Mouse (Mus musculus): ENCODE measurements around the gene Tmprss11f. TPM values are rescaled to one million over a fixed set of nuclear protein-coding genes. Genes with fewer than 3 reads are reported as not detected.

Tmprss11f gene
- polyA plus RNA-seq, 1 experiment: not detected

- DNase-seq: no peak
These were observed 120.7 kb downstream of the Tmprss11f start for GRCm38 (mm10) chr5:86511538-86511937.

GRCm38 (mm10) chr5:86493453-86493852, 138.8 kb downstream of the Tmprss11f start:
- no peaks in the 10 kb centered on the region for H3K4me1 ChIP-seq (replicated peaks; ENCODE audit: control insufficient read depth, insufficient read depth, low read length)
- no peak overlapping the region for H3K27ac ChIP-seq (ENCODE audit: control insufficient read depth, insufficient read depth, low read length)
- no peaks in the 10 kb centered on the region for H3K27me3 ChIP-seq (ENCODE audit: control insufficient read depth, insufficient read depth, low read length)
- H3K36me3 ChIP-seq (ENCODE audit: control insufficient read depth, insufficient read depth, low read length): no peaks in the 10 kb centered on the region
- DNase-seq: no peak
- 74% methylated on average over 1 of the region's 1 CpGs for WGBS
- no peak overlapping the region for H3K4me3 ChIP-seq (ENCODE audit: control insufficient read depth, insufficient read depth, low read length)
- no peak for TF ChIP-seq CTCF (IDR thresholded peaks at IDR 0.05; ENCODE audit: borderline replicate concordance, control insufficient read depth, extremely low read depth, insufficient read depth, low read length, poor library complexity)
- no peak for TF ChIP-seq POLR2A (IDR thresholded peaks at IDR 0.05; ENCODE audit: control insufficient read depth, extremely low read depth, insufficient read depth, low read length, poor library complexity)

More at GRCm38 (mm10) chr5:86511538-86511937, 120.7 kb downstream of the Tmprss11f start:
- Histone ChIP-seq H3K4me1 (replicated peaks; ENCODE audit: control insufficient read depth, insufficient read depth, low read length) (no peaks in the 10 kb centered on the region), H3K27me3 (ENCODE audit: control insufficient read depth, insufficient read depth, low read length) (no peaks in the 10 kb centered on the region), H3K27ac (ENCODE audit: control insufficient read depth, insufficient read depth, low read length) (no peak overlapping the region), H3K4me3 (ENCODE audit: control insufficient read depth, insufficient read depth, low read length) (no peak overlapping the region), H3K36me3 (ENCODE audit: control insufficient read depth, insufficient read depth, low read length) (no peaks in the 10 kb centered on the region)
- 87% methylated on average over 5 of the region's 5 CpGs for WGBS
- TF ChIP-seq CTCF (IDR thresholded peaks at IDR 0.05; ENCODE audit: borderline replicate concordance, control insufficient read depth, extremely low read depth, insufficient read depth, low read length, poor library complexity) (no peak), POLR2A (IDR thresholded peaks at IDR 0.05; ENCODE audit: control insufficient read depth, extremely low read depth, insufficient read depth, low read length, poor library complexity) (no peak)

- Histone ChIP-seq H3K4me1 (replicated peaks; ENCODE audit: control insufficient read depth, insufficient read depth, low read length) (no peaks in the 10 kb centered on the region), H3K4me3 (ENCODE audit: control insufficient read depth, insufficient read depth, low read length) (no peak overlapping the region), H3K27me3 (ENCODE audit: control insufficient read depth, insufficient read depth, low read length) (no peaks in the 10 kb centered on the region), H3K36me3 (ENCODE audit: control insufficient read depth, insufficient read depth, low read length) (no peaks in the 10 kb centered on the region), H3K27ac (ENCODE audit: control insufficient read depth, insufficient read depth, low read length) (no peak overlapping the region)
- DNase-seq: no peak
- no peak for TF ChIP-seq POLR2A (IDR thresholded peaks at IDR 0.05; ENCODE audit: control insufficient read depth, extremely low read depth, insufficient read depth, low read length, poor library complexity)
- no peak for TF ChIP-seq CTCF (IDR thresholded peaks at IDR 0.05; ENCODE audit: borderline replicate concordance, control insufficient read depth, extremely low read depth, insufficient read depth, low read length, poor library complexity)
- WGBS: 75% methylated on average over 2 of the region's 2 CpGs
These were observed 149.7 kb downstream of the Tmprss11f start for GRCm38 (mm10) chr5:86482562-86482961.

GRCm38 (mm10) chr5:86482031-86482430, 150.2 kb downstream of the Tmprss11f start:
- H3K36me3 ChIP-seq (ENCODE audit: control insufficient read depth, insufficient read depth, low read length): no peaks in the 10 kb centered on the region
- no peak overlapping the region for H3K4me3 ChIP-seq (ENCODE audit: control insufficient read depth, insufficient read depth, low read length)
- no peak for DNase-seq
- no peak for TF ChIP-seq POLR2A (IDR thresholded peaks at IDR 0.05; ENCODE audit: control insufficient read depth, extremely low read depth, insufficient read depth, low read length, poor library complexity)
- TF ChIP-seq CTCF (IDR thresholded peaks at IDR 0.05; ENCODE audit: borderline replicate concordance, control insufficient read depth, extremely low read depth, insufficient read depth, low read length, poor library complexity): no peak
- H3K27ac ChIP-seq (ENCODE audit: control insufficient read depth, insufficient read depth, low read length): no peak overlapping the region
- WGBS: 100% methylated on average over 1 of the region's 1 CpGs
- H3K27me3 ChIP-seq (ENCODE audit: control insufficient read depth, insufficient read depth, low read length): no peaks in the 10 kb centered on the region
- H3K4me1 ChIP-seq (replicated peaks; ENCODE audit: control insufficient read depth, insufficient read depth, low read length): no peaks in the 10 kb centered on the region

DNA sequence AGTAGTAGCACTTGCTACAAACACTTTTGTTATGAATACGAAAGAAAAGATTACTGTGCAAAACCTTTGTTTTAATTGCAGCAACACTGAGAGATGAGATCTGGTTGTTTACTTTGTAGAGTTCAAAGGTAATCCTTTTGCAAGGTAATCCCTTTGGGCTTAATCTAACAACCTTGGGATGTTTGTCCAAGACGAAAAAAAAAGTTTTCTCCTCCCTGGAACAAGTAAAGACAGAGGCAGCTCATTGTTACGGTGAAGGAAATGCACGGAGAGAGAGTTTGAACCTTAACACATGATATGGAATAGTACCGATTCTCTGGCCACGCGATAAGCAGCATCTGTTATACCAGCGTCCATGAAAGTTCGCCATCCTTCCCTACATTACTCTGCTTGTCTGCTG, 158.4 kb downstream of the Tmprss11f start:
- Histone ChIP-seq H3K27ac (ENCODE audit: control insufficient read depth, insufficient read depth, low read length) (no peak overlapping the region), H3K27me3 (ENCODE audit: control insufficient read depth, insufficient read depth, low read length) (no peaks in the 10 kb centered on the region), H3K36me3 (ENCODE audit: control insufficient read depth, insufficient read depth, low read length) (no peaks in the 10 kb centered on the region), H3K4me3 (ENCODE audit: control insufficient read depth, insufficient read depth, low read length) (no peak overlapping the region), H3K4me1 (replicated peaks; ENCODE audit: control insufficient read depth, insufficient read depth, low read length) (no peaks in the 10 kb centered on the region)
- no peak for DNase-seq
- WGBS: 93% methylated on average over 9 of the region's 9 CpGs
- TF ChIP-seq CTCF (IDR thresholded peaks at IDR 0.05; ENCODE audit: borderline replicate concordance, control insufficient read depth, extremely low read depth, insufficient read depth, low read length, poor library complexity): no peak
- no peak for TF ChIP-seq POLR2A (IDR thresholded peaks at IDR 0.05; ENCODE audit: control insufficient read depth, extremely low read depth, insufficient read depth, low read length, poor library complexity)

Other genes starting within 250 kb of the Tmprss11f start
- gene Tmprss11a, start 163.4 kb downstream of the Tmprss11f start, polyA plus RNA-seq (2012; rRNA removed): not detected in 2 replicates
- gene Tmprss11g, start 113.8 kb downstream of the Tmprss11f start, polyA plus RNA-seq (2012; rRNA removed): not detected in 2 replicates
- gene Tmprss11b, start 43.9 kb upstream of the Tmprss11f start, polyA plus RNA-seq (2012; rRNA removed): 0.03 TPM in 1 of 2 replicates, not detected in the other
- gene Tmprss11e, start 113.4 kb upstream of the Tmprss11f start, polyA plus RNA-seq (2012; rRNA removed): not detected in 2 replicates
- gene Ythdc1, start 171.8 kb upstream of the Tmprss11f start, polyA plus RNA-seq (2012; rRNA removed): 30.6 and 36.2 TPM in 2 replicates